Mouse (Mus musculus): ENCODE results near the gene Dnmt3b. TPM values are rescaled to one million over a fixed set of nuclear protein-coding genes. Genes with fewer than 3 reads are reported as not detected.

Gene Dnmt3b
- polyA plus RNA-seq, 1 experiment from 2014 or later = 17.0 TPM

- H3K4me3 ChIP-seq (replicated peaks) = no peak overlapping the region
- no peak overlapping the region for H3K27ac ChIP-seq
- H3K4me1 ChIP-seq (replicated peaks) = peaks cover 26% of the 10 kb centered on the region
- H3K27me3 ChIP-seq = no peaks in the 10 kb centered on the region
- no peak for ATAC-seq (ENCODE audit: insufficient number of reproducible peaks, insufficient read depth, low FRiP score, low TSS enrichment, low read depth)
- H3K9ac ChIP-seq (replicated peaks) = no peak overlapping the region
- 92% methylated on average over 1 of the region's 1 CpGs for WGBS
- no peak overlapping the region for H3K4me2 ChIP-seq
- no peaks in the 10 kb centered on the region for H3K36me3 ChIP-seq
- no peaks in the 10 kb centered on the region for H3K9me3 ChIP-seq
Observed at GRCm38 (mm10) chr2:153611743-153612142, 37.5 kb upstream of the Dnmt3b start.

DNA sequence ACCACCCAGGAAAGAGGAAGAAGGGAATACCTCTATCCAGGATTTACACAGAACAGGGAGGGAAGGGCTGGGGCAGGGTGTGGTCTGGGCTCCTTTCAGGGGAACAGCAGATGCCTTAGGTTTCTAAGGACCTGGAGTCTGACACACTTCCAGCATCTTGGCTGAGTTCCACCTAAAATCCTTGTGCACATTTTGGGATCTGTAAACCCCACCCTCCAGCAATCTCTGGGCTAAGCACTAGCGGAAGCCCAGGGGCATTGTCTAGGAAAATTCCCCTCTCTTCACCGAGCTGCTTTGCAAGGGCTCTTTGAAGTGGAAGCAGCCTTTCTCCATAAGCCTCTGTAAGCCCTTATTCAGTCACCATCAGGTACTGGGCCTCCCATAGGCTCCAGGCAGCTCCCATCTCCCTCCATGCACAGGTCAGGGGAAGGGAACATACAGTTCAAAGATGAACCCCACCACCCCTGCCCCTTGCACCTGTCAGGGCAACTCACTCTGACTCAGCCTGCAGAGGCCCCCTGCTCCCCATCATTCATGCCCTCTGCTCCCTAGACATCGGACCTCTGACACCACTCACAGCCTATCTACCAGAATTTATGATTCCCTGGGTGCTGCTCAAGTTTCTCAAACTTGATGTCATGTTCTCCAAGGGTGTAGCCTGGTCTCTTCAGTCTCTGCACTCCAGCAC lies 36.5 kb upstream of the Dnmt3b start:
- H3K4me1 ChIP-seq (replicated peaks) = peaks cover 26% of the 10 kb centered on the region
- H3K4me2 ChIP-seq = no peak overlapping the region
- H3K27ac ChIP-seq = no peak overlapping the region
- H3K4me3 ChIP-seq (replicated peaks) = no peak overlapping the region
- H3K27me3 ChIP-seq = no peaks in the 10 kb centered on the region
- H3K36me3 ChIP-seq = peaks cover 4% of the 10 kb centered on the region
- 41% methylated on average over 3 of the region's 3 CpGs for WGBS
- H3K9ac ChIP-seq (replicated peaks) = no peak overlapping the region
- no peaks in the 10 kb centered on the region for H3K9me3 ChIP-seq
- no peak for ATAC-seq (ENCODE audit: insufficient number of reproducible peaks, insufficient read depth, low FRiP score, low TSS enrichment, low read depth)

- H3K27me3 ChIP-seq = no peaks in the 10 kb centered on the region
- 94% methylated on average over 3 of the region's 3 CpGs for WGBS
- ATAC-seq (ENCODE audit: insufficient number of reproducible peaks, insufficient read depth, low FRiP score, low TSS enrichment, low read depth) = no peak
- no peak overlapping the region for H3K9ac ChIP-seq (replicated peaks)
- H3K36me3 ChIP-seq = peaks cover 46% of the 10 kb centered on the region
- H3K4me1 ChIP-seq (replicated peaks) = 0 out of 2 replicates have a peak, but pooled peaks cover 8% of the 10 kb centered on the region
- H3K9me3 ChIP-seq = no peaks in the 10 kb centered on the region
- no peak overlapping the region for H3K4me3 ChIP-seq (replicated peaks)
- no peak overlapping the region for H3K4me2 ChIP-seq
- H3K27ac ChIP-seq = no peak overlapping the region
Observed at GRCm38 (mm10) chr2:153616893-153617292, 32.4 kb upstream of the Dnmt3b start.

- H3K9me3 ChIP-seq = no peaks in the 10 kb centered on the region
- H3K27ac ChIP-seq = no peak overlapping the region
Observed at GRCm38 (mm10) chr2:153618439-153618838, 30.8 kb upstream of the Dnmt3b start.

DNA sequence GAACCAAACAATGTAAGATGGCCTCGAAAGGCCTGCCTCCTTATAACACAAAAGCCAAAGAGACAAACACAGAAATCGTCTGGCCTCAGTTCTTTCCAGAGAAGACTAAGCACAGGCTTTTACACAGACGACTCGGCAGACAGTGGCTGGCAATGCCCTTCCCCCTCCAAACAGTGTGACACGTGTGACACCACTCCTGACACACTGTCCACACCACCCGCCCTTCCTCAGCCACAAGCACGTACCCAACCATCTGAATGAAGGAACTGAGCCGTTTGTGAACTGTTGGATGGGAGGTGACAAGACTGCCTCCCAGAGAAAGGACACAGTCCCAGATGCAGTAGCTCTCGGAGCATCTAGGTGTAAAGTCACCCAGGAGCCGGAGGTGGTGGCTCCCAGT lies 30.4 kb upstream of the Dnmt3b start:
- H3K27me3 ChIP-seq = no peaks in the 10 kb centered on the region
- H3K4me3 ChIP-seq (replicated peaks) = no peak overlapping the region
- peaks cover 66% of the 10 kb centered on the region for H3K36me3 ChIP-seq
- H3K9me3 ChIP-seq = no peaks in the 10 kb centered on the region
- ATAC-seq (ENCODE audit: insufficient number of reproducible peaks, insufficient read depth, low FRiP score, low TSS enrichment, low read depth) = no peak
- WGBS = 81% methylated on average over 10 of the region's 10 CpGs
- H3K4me1 ChIP-seq (replicated peaks) = no peaks in the 10 kb centered on the region
- no peak overlapping the region for H3K4me2 ChIP-seq
- no peak overlapping the region for H3K9ac ChIP-seq (replicated peaks)
- H3K27ac ChIP-seq = no peak overlapping the region

More at GRCm38 (mm10) chr2:153618439-153618838, 30.8 kb upstream of the Dnmt3b start:
- Histone ChIP-seq H3K27me3 (no peaks in the 10 kb centered on the region), H3K4me3 (replicated peaks) (no peak overlapping the region), H3K4me1 (replicated peaks) (no peaks in the 10 kb centered on the region), H3K36me3 (peaks cover 61% of the 10 kb centered on the region), H3K4me2 (no peak overlapping the region), H3K9ac (replicated peaks) (no peak overlapping the region)
- 84% methylated on average over 6 of the region's 6 CpGs for whole genome bisulfite sequencing
- no peak for ATAC-seq (ENCODE audit: insufficient number of reproducible peaks, insufficient read depth, low FRiP score, low TSS enrichment, low read depth)

DNA sequence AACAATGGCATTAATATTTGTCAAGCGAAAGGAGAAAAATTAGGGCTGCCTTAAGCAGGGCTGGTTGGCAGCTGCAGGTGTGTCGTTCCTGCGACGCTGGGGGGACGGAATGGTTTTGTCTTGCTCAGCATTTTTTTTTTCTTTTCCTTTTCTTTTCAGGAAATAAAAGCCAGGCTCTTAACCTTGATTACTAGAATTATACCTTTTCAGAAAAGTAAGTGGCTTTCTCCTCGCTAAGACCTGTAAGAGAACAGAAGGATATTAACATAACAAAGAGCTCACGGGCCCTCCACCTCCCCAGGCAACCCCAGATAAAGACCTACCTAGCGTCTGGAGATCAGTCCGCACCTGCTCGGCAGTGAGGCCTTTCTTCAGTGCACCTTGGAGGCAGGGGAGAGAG lies 26.8 kb upstream of the Dnmt3b start:
- no peak overlapping the region for H3K9ac ChIP-seq (replicated peaks)
- no peaks in the 10 kb centered on the region for H3K4me1 ChIP-seq (replicated peaks)
- no peak overlapping the region for H3K4me2 ChIP-seq
- no peaks in the 10 kb centered on the region for H3K9me3 ChIP-seq
- no peak for ATAC-seq (ENCODE audit: insufficient number of reproducible peaks, insufficient read depth, low FRiP score, low TSS enrichment, low read depth)
- H3K4me3 ChIP-seq (replicated peaks) = no peak overlapping the region
- H3K36me3 ChIP-seq = peaks cover 99% of the 10 kb centered on the region
- WGBS = 64% methylated on average over 10 of the region's 10 CpGs
- H3K27ac ChIP-seq = no peak overlapping the region
- no peaks in the 10 kb centered on the region for H3K27me3 ChIP-seq

DNA sequence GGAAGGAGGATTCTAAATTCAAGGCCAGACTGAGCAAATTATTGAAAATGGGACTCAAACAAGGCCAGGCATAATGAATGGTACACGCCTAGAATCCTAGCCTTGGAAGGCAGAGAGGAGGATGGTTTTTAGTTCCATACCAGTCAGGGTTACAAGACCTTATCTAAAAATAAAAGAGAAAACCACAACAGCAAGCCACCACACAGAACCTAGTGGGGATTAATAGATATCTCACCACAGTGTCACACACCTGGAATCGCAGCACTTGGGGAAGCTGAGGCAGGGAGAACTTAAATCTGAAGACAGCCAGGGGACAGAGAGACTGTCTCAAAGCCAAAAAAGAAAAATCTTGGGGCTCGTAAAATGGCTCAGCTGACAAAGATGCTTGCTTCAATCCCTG lies 18.3 kb upstream of the Dnmt3b start:
- H3K4me3 ChIP-seq (replicated peaks) = no peak overlapping the region
- no peak overlapping the region for H3K4me2 ChIP-seq
- H3K27ac ChIP-seq = no peak overlapping the region
- no peak for ATAC-seq (ENCODE audit: insufficient number of reproducible peaks, insufficient read depth, low FRiP score, low TSS enrichment, low read depth)
- no peak overlapping the region for H3K9ac ChIP-seq (replicated peaks)
- 92% methylated on average over 3 of the region's 3 CpGs for WGBS
- H3K36me3 ChIP-seq = peaks cover 33% of the 10 kb centered on the region
- H3K4me1 ChIP-seq (replicated peaks) = peaks cover 11% of the 10 kb centered on the region
- H3K27me3 ChIP-seq = no peaks in the 10 kb centered on the region
- H3K9me3 ChIP-seq = no peaks in the 10 kb centered on the region

DNA sequence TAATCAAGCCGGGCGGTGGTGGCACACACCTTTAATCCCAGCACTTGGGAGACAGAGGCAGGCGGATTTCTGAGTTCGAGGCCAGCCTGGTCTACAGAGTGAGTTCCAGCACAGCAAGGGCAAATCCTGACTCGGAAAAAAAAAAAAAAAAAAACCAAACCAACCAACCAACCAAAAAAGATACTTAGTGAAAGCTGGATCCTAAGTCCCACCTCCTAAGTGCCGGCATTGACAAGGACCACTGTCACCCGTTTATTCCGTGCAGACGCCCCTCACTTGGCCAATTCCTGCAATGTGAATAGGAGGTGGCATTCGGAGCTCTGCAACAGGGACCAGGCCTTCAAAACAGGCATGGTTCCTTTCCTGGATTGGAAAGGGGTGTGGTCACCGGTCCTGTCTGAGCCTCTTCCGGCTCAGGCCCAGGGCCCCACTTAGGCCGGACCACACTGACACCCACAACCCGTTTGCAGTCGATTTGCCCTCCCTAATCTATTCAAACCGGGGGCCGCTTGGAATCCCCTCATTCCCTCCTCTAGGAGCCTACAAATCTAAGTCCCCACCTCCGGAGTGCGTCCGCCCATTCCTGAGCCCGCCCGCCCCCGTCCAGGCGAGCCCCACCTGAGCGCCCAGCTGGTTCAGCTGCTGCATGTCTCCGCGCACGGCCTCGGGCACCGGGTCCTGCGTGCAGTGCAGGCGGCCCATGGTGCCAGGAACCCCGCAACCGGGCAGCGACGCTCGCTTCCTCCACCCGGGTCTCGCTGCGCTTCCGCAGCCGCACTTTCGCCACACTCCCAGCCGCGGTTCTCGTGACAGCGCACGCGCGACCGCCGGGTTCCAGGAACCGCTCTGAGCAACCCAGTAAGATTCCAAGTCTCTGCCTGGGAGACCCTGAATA lies 17.0 kb upstream of the Dnmt3b start, which contains the start of gene Commd7:
Gene Commd7 (minus strand): TSS at position 806 of the 895 bp plus-strand sequence.
- Histone ChIP-seq H3K9me3 (no peaks in the 10 kb centered on the region), H3K9ac (replicated peaks) (peak within 1 kb of the TSS; percentile 89), H3K4me1 (replicated peaks) (peaks cover 11% of the 10 kb centered on the region), H3K4me2 (peak within 1 kb of the TSS; percentile 69), H3K27me3 (no peaks in the 10 kb centered on the region), H3K36me3 (peaks cover 21% of the 10 kb centered on the region), H3K27ac (peak within 1 kb of the TSS; percentile 93), H3K4me3 (replicated peaks) (peak within 1 kb of the TSS; percentile 91)
- 5% methylated on average over 53 of the region's 53 CpGs for WGBS
- ATAC-seq (ENCODE audit: insufficient number of reproducible peaks, insufficient read depth, low FRiP score, low TSS enrichment, low read depth) = peak; percentile 78

DNA sequence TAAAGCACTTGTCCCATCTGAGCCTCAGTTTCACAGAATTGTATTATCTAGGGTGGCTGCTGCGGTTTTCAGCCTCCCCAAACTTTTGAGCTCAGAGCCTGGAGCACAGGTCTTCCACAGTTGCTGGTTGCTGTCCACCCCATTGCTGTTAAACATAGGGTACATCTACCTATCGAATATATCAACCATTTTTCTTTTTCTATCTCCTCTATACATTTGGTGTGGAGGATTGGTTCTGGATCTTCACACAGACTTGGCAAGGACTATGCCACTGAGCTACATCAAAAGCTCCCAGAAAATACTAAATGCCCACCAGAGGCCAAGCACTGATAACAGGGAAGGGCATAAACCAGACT lies 16.4 kb upstream of the Dnmt3b start:
- 27% methylated on average over 2 of the region's 2 CpGs for WGBS
- ATAC-seq (ENCODE audit: insufficient number of reproducible peaks, insufficient read depth, low FRiP score, low TSS enrichment, low read depth) = no peak
- H3K4me1 ChIP-seq (replicated peaks) = peaks cover 11% of the 10 kb centered on the region
- peak overlapping the region; percentile 69 for H3K4me2 ChIP-seq
- H3K27ac ChIP-seq = peak overlapping the region; percentile 93
- no peaks in the 10 kb centered on the region for H3K27me3 ChIP-seq
- peak overlapping the region; percentile 89 for H3K9ac ChIP-seq (replicated peaks)
- no peaks in the 10 kb centered on the region for H3K9me3 ChIP-seq
- H3K4me3 ChIP-seq (replicated peaks) = peak overlapping the region; percentile 91
- peaks cover 15% of the 10 kb centered on the region for H3K36me3 ChIP-seq

DNA sequence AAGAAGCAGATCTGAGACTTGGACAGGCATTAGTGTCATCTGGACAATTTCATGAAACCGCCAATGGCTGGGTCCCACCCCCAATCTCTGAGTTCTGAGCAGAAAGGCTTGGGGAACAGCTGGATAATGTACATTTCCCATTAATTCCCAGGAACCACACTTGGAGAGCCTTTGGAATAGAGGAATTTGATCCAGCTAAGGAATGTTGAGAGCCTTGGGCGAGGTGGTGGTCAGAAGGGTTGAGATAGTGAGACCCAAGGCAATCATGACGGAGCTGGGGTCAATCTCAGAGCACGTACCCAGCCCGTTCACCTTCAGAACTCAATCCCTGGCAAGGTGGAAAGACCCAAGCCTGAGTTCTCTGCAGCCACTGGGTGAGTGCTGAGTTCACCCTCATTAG lies 16.0 kb upstream of the Dnmt3b start:
- ATAC-seq (ENCODE audit: insufficient number of reproducible peaks, insufficient read depth, low FRiP score, low TSS enrichment, low read depth) = no peak
- Histone ChIP-seq H3K27me3 (no peaks in the 10 kb centered on the region), H3K9ac (replicated peaks) (no peak overlapping the region), H3K27ac (no peak overlapping the region), H3K9me3 (no peaks in the 10 kb centered on the region), H3K4me1 (replicated peaks) (peaks cover 11% of the 10 kb centered on the region), H3K4me3 (replicated peaks) (0 out of 2 replicates have a peak overlapping the region, but pooled peaks have one; percentile 91), H3K4me2 (peak overlapping the region; percentile 69; the same call in 1 of the 2 replicates), H3K36me3 (peaks cover 11% of the 10 kb centered on the region)
- WGBS = 88% methylated on average over 5 of the region's 5 CpGs

GRCm38 (mm10) chr2:153638977-153639680 lies 10.1 kb upstream of the Dnmt3b start:
- H3K9ac ChIP-seq (replicated peaks) = no peak overlapping the region
- H3K27ac ChIP-seq = no peak overlapping the region
- H3K4me3 ChIP-seq (replicated peaks) = no peak overlapping the region
- H3K4me1 ChIP-seq (replicated peaks) = 0 out of 2 replicates have a peak, but pooled peaks cover 4% of the 10 kb centered on the region
- 29% methylated on average over 15 of the region's 15 CpGs for WGBS
- ATAC-seq (ENCODE audit: insufficient number of reproducible peaks, insufficient read depth, low FRiP score, low TSS enrichment, low read depth) = no peak
- no peaks in the 10 kb centered on the region for H3K36me3 ChIP-seq
- H3K9me3 ChIP-seq = no peaks in the 10 kb centered on the region
- no peak overlapping the region for H3K4me2 ChIP-seq
- H3K27me3 ChIP-seq = peaks cover 6% of the 10 kb centered on the region; the same call in 1 of the 2 replicates
